Comparison of ENCODE assay signal across 17 mouse cellular contexts in genomic region chrX:76795304-76795703, GRCm38 (mm10).
A peak's percentile ranks its signal among the peaks of the same experiment; 100 is the strongest.
DNase-seq lines count a peak whose midpoint lies in the region; ATAC-seq and TF ChIP-seq lines count a peak whose summit lies in the region.
"Had no signal": no experiment of that assay in that cellular context is flagged by ENCODE, and none has a peak within 500 bp of the region (broad histone marks: within the 10 kb centered on the region; RNA-seq: fewer than 3 reads in every experiment).

No protein-coding gene starts in this region.

- H3K9ac ChIP-seq in forebrain, postnatal 0 days = no peak overlapping the region
- H3K9ac ChIP-seq in forebrain, embryonic 13.5 days = no peak overlapping the region
- H3K9ac ChIP-seq: embryonic facial prominence, embryonic 12.5 days; forebrain, embryonic 12.5 days; forebrain, embryonic 15.5 days had no signal

- no peaks in the 10 kb centered on the region for H3K36me3 ChIP-seq in forebrain, postnatal 0 days (ENCODE audit: insufficient read depth)
- no peaks in the 10 kb centered on the region for H3K36me3 ChIP-seq in forebrain, embryonic 13.5 days (ENCODE audit: poor library complexity, severe bottlenecking)
- H3K36me3 ChIP-seq: embryonic facial prominence, embryonic 10.5 days; embryonic facial prominence, embryonic 12.5 days; forebrain, embryonic 12.5 days; forebrain, embryonic 15.5 days had no signal

- 74% methylated on average over 1 of the region's 1 CpGs for WGBS in forebrain, postnatal 0 days
- 85% methylated on average over 1 of the region's 1 CpGs for WGBS in forebrain, embryonic 13.5 days

- H3K4me1 ChIP-seq in forebrain, postnatal 0 days (ENCODE audit: insufficient read depth) = no peaks in the 10 kb centered on the region
- H3K4me1 ChIP-seq in forebrain, embryonic 13.5 days = no peaks in the 10 kb centered on the region
- H3K4me1 ChIP-seq: embryonic facial prominence, embryonic 10.5 days; embryonic facial prominence, embryonic 12.5 days; forebrain, embryonic 12.5 days; forebrain, embryonic 15.5 days had no signal

- H3K27ac ChIP-seq in forebrain, postnatal 0 days (ENCODE audit: low read depth, low read length) = no peak overlapping the region
- no peak overlapping the region for H3K27ac ChIP-seq in forebrain, embryonic 13.5 days
- H3K27ac ChIP-seq: embryonic facial prominence, embryonic 10.5 days; embryonic facial prominence, embryonic 12.5 days; forebrain, embryonic 12.5 days; forebrain, embryonic 15.5 days had no signal

- H3K4me3 ChIP-seq in forebrain, postnatal 0 days (ENCODE audit: low read depth, low read length) = no peak overlapping the region
- H3K4me3 ChIP-seq in forebrain, embryonic 13.5 days = no peak overlapping the region
- H3K4me3 ChIP-seq: embryonic facial prominence, embryonic 10.5 days; embryonic facial prominence, embryonic 12.5 days; forebrain, embryonic 12.5 days; forebrain, embryonic 15.5 days had no signal

- no peak for TF ChIP-seq CTCF in forebrain, postnatal 0 days (IDR thresholded peaks at IDR 0.05; ENCODE audit: low read depth)

- peak; percentile 17 for DNase-seq in forebrain, postnatal 0 days
- DNase-seq in brain, adult 2 months (ENCODE audit: low read depth, low spot score) = peak; percentile 40
- peak; percentile 23 for DNase-seq in telencephalon, adult 2 months (ENCODE audit: low read depth, low spot score)
- DNase-seq in lung, postnatal 4 days = no peak
- DNase-seq: adrenal gland, adult 2 months; adrenal gland, postnatal 10 days; adrenal gland, postnatal 25 days; cerebellum, adult 11-12 months; cerebellum, adult 2 months; cerebellum, adult 9-10 months; cerebellum, postnatal 10 days; cerebellum, postnatal 25 days had no signal

- no peaks in the 10 kb centered on the region for H3K27me3 ChIP-seq in forebrain, postnatal 0 days (ENCODE audit: insufficient read depth, low read length)
- H3K27me3 ChIP-seq in forebrain, embryonic 13.5 days = no peaks in the 10 kb centered on the region
- H3K27me3 ChIP-seq: embryonic facial prominence, embryonic 12.5 days; forebrain, embryonic 12.5 days; forebrain, embryonic 15.5 days had no signal

- no peaks in the 10 kb centered on the region for H3K9me3 ChIP-seq in forebrain, postnatal 0 days (ENCODE audit: low read length)
- no peaks in the 10 kb centered on the region for H3K9me3 ChIP-seq in forebrain, embryonic 13.5 days (replicated peaks)
- H3K9me3 ChIP-seq: embryonic facial prominence, embryonic 10.5 days; embryonic facial prominence, embryonic 12.5 days; forebrain, embryonic 12.5 days; forebrain, embryonic 15.5 days had no signal

- ATAC-seq in forebrain, postnatal 0 days = peak; percentile 67
- no peak for ATAC-seq in forebrain, embryonic 13.5 days
- ATAC-seq: forebrain, embryonic 15.5 days had no signal

- H3K4me2 ChIP-seq in forebrain, postnatal 0 days (ENCODE audit: low read depth) = no peak overlapping the region
- no peak overlapping the region for H3K4me2 ChIP-seq in forebrain, embryonic 13.5 days
- H3K4me2 ChIP-seq: embryonic facial prominence, embryonic 12.5 days; forebrain, embryonic 12.5 days; forebrain, embryonic 15.5 days had no signal

Comparison
In these comparisons a context has a peak if more than half of its experiments do, and no peak if none do; other contexts are left out.
1. DNase-seq: peak in forebrain, postnatal 0 days (single experiment), brain, adult 2 months (single experiment) and telencephalon, adult 2 months (single experiment); none in lung, postnatal 4 days (0 of 2).